Mouse (Mus musculus) megakaryocyte progenitor cell, adult 5-6 weeks (primary cell): ENCODE measurements at regions not wholly inside any gene's neighbourhood (a gene's known extent, or its start where the extent isn't known, plus 50 kb on each side); places are given as distances from the start of the nearest gene placed in this dataset.

Experiments
- ATAC-seq: replicated peaks from 2 replicates; pipeline ENCODE4 v1.8.0; 2016; ENCODE audit warnings: mild to moderate bottlenecking, moderate TSS enrichment, inconsistent platforms; ENCODE audit not compliant: poor library complexity

- ATAC-seq, result peak; percentile 57
Measured at GRCm38 (mm10) chr6:138956461-138957072, 298.2 kb upstream of the Igbp1b start.

- no peak for ATAC-seq
Measured at GRCm38 (mm10) chr6:138950888-138951287, 292.5 kb upstream of the Igbp1b start.

GRCm38 (mm10) chr6:138946632-138947031, 288.3 kb upstream of the Igbp1b start:
- ATAC-seq, result no peak

- ATAC-seq, result no peak
Measured at GRCm38 (mm10) chr6:138945432-138945831, 287.1 kb upstream of the Igbp1b start.

- ATAC-seq, result no peak
Measured at GRCm38 (mm10) chr6:138920161-138920560, 261.8 kb upstream of the Igbp1b start.

- ATAC-seq, result no peak
Measured at GRCm38 (mm10) chr6:138919531-138919930, 261.2 kb upstream of the Igbp1b start.

- ATAC-seq, result no peak
Measured at GRCm38 (mm10) chr6:138914981-138915380, 256.6 kb upstream of the Igbp1b start.

GRCm38 (mm10) chr6:138873610-138874009, 215.3 kb upstream of the Igbp1b start:
- no peak for ATAC-seq

GRCm38 (mm10) chr6:138872495-138873415, 214.4 kb upstream of the Igbp1b start:
- ATAC-seq, result no peak

- no peak for ATAC-seq
Measured at GRCm38 (mm10) chr6:138838043-138838442, 179.7 kb upstream of the Igbp1b start.

GRCm38 (mm10) chr6:138834876-138835275, 176.5 kb upstream of the Igbp1b start:
- ATAC-seq, result no peak

- ATAC-seq, result no peak
Measured at GRCm38 (mm10) chr6:138801835-138802234, 143.5 kb upstream of the Igbp1b start.

- no peak for ATAC-seq
Measured at GRCm38 (mm10) chr6:138800836-138801740, 142.7 kb upstream of the Igbp1b start.

- ATAC-seq, result no peak
Measured at GRCm38 (mm10) chr6:138794706-138795105, 136.4 kb upstream of the Igbp1b start.

- no peak for ATAC-seq
Measured at GRCm38 (mm10) chr6:138792802-138793201, 134.5 kb upstream of the Igbp1b start.

GRCm38 (mm10) chr6:138782907-138783306, 124.6 kb upstream of the Igbp1b start:
- ATAC-seq, result no peak

GRCm38 (mm10) chr6:138782470-138782869, 124.1 kb upstream of the Igbp1b start:
- no peak for ATAC-seq

- no peak for ATAC-seq
Measured at GRCm38 (mm10) chr6:138761991-138762390, 103.6 kb upstream of the Igbp1b start.

- ATAC-seq, result no peak
Measured at GRCm38 (mm10) chr6:138754955-138755303, 96.6 kb upstream of the Igbp1b start.

GRCm38 (mm10) chr6:138754302-138754954, 96.1 kb upstream of the Igbp1b start:
- no peak for ATAC-seq

- no peak for ATAC-seq
Measured at GRCm38 (mm10) chr6:138717698-138718097, 59.4 kb upstream of the Igbp1b start.
